Mouse (Mus musculus) liver, adult 2 months (tissue): ENCODE data around the gene Sec61a2. TPM values are rescaled to one million over a fixed set of nuclear protein-coding genes. Genes with fewer than 3 reads are reported as not detected.

Source experiments
- DNase-seq: peaks from one replicate; pipeline ENCODE4 v3.0.0-alpha.2; 2011; ENCODE audit warnings: low read depth, low spot score; ENCODE audit errors: extremely low read depth
- H3K27ac ChIP-seq: fragments of 200-500 bp; replicated peaks from 2 replicates; pipeline ENCODE4 v1.5.1; 2012; ENCODE audit warnings: low read depth, mild to moderate bottlenecking, control low read depth, inconsistent platforms, low read length; ENCODE audit not compliant: insufficient read depth
- H3K27me3 ChIP-seq: fragments of 200-500 bp; 2 replicates; pipeline ENCODE4 v1.6.1; 2012; ENCODE audit warnings: mild to moderate bottlenecking, moderate library complexity, low read length, inconsistent platforms; ENCODE audit not compliant: control insufficient read depth, insufficient read depth
- H3K36me3 ChIP-seq: fragments of 200-500 bp; 2 replicates; pipeline ENCODE4 v1.6.1; 2012; ENCODE audit warnings: low read length, inconsistent platforms; ENCODE audit not compliant: control insufficient read depth, insufficient read depth
- H3K4me1 ChIP-seq: fragments of 200-500 bp; 2 replicates; pipeline ENCODE4 v1.6.1; 2011; ENCODE audit warnings: low read length; ENCODE audit not compliant: control insufficient read depth, insufficient read depth
- H3K4me3 ChIP-seq: fragments of 200-500 bp; 2 replicates; pipeline ENCODE4 v1.5.1; 2011; ENCODE audit warnings: low read depth, mild to moderate bottlenecking, control low read depth, low read length, moderate library complexity; ENCODE audit not compliant: insufficient read depth
- H3K79me2 ChIP-seq: fragments of 200-500 bp; 2 replicates; pipeline ENCODE4 v1.6.1; 2012; ENCODE audit warnings: inconsistent platforms, mild to moderate bottlenecking, low read length, moderate library complexity; ENCODE audit not compliant: control insufficient read depth, insufficient read depth
- H3K9ac ChIP-seq: fragments of 200-500 bp; 2 replicates; pipeline ENCODE4 v1.6.1; 2012; ENCODE audit warnings: low read depth, mild to moderate bottlenecking, control low read depth, inconsistent platforms, low read length
- CTCF ChIP-seq: fragments of 200-500 bp; IDR thresholded peaks from 2 replicates; pipeline ENCODE4 v1.5.1; 2011; ENCODE audit warnings: low read depth, low read length, control low read depth
- POLR2A ChIP-seq: fragments of 200-500 bp; IDR thresholded peaks from 2 replicates; pipeline ENCODE4 v1.6.1; 2011; ENCODE audit warnings: low read length, control low read depth; ENCODE audit not compliant: insufficient read depth; ENCODE audit errors: extremely low read depth
- WGBS: fragments of 180-500 bp; shearing (Covaris S2); methylation state at CpG from one replicate; pipeline ENCODE4 v1.1.7; 2018; 5-methylcytosine and 5-hydroxymethylcytosine counted together
- polyA plus RNA-seq: library from polyadenylated mRNA; depleted of rRNA; stranded (reverse); fragments of >200 nt; gene quantifications from 2 replicates; pipeline ENCODE4 v1.2.3, GENCODE M21; 2012
- total RNA-seq: library from RNA; depleted of rRNA; stranded (reverse); fragments of >200 nt; gene quantifications from 2 replicates; pipeline ENCODE4 v1.2.3, GENCODE M21; 2014

The Sec61a2 gene
- total and polyA plus RNA-seq, 2 experiments: 8.2 to 14.2 TPM

DNA sequence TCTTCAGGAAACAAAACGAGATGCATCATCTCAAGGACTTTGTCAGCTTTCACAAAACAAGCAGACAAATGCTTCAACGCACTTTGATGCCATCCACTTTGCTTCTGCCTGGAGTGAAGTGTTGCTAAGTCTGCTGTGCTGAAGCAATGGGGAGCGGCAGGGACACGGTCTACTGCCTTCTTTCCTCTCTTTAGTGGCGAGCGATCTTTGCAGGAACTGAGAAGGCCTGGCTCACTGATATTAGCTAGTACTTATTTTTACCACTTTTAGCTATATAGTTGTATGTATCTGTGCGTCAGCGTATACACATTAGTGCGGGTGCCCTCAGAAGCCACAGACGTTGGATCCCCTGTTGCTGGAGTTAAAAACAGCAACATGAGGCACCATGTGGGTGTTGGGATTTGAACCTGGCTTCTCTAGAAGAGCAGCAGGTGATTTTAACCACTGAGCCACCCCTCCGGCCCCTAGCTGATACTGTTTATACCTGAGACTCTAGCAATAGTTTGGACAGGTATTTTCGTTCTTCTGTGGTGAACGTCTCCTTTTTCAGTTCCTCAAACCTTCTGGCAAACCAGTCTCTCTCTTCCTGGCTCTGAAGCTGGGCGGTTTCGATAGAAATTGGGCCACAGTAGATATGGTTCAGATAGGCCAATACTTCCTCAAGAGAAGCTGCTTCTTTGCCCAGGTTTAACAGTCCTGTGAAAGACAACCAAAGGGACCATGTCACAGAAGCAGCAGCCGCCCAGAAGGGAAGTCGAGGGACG lies 35.2 kb upstream of the Sec61a2 start:
- Histone ChIP-seq H3K27ac (no peak overlapping the region), H3K36me3 (peaks cover 47% of the 10 kb centered on the region)

DNA sequence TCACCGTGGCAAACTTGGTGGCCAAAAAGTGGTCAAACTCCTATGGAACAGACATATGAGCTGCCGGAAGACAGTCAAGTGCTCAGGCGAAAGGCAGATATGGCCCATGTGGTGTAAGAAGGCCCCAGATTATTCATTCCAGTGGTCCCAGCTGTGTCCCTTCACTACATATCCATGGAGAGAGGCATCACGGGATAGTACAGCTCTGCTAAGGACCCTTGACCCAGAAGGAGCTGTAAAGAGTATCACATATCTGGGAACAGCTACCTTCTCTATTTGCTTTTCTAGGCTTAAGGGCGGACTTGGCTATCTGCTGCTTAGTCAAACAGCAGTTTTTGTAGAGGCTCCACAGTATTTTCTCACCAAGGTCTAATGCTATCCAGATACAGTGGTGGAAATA lies 34.6 kb upstream of the Sec61a2 start:
- H3K27me3 ChIP-seq: no peaks in the 10 kb centered on the region
- no peaks in the 10 kb centered on the region for H3K4me1 ChIP-seq
- 92% methylated on average over 5 of the region's 5 CpGs for WGBS
- peaks cover 5% of the 10 kb centered on the region; the same call in 1 of the 2 replicates for H3K79me2 ChIP-seq
- H3K27ac ChIP-seq: no peak overlapping the region
- no peak for TF ChIP-seq POLR2A
- TF ChIP-seq CTCF: no peak
- DNase-seq: no peak
- H3K36me3 ChIP-seq: peaks cover 47% of the 10 kb centered on the region
- no peak overlapping the region for H3K9ac ChIP-seq
- H3K4me3 ChIP-seq: no peak overlapping the region

More for the DNA sequence above, 35.2 kb upstream of the Sec61a2 start:
- TF ChIP-seq POLR2A: no peak
- no peak for TF ChIP-seq CTCF
- WGBS: 87% methylated on average over 18 of the region's 18 CpGs
- Histone ChIP-seq H3K27me3 (no peaks in the 10 kb centered on the region), H3K4me1 (peaks cover 2% of the 10 kb centered on the region; the same call in 1 of the 2 replicates), H3K4me3 (no peak overlapping the region), H3K79me2 (peaks cover 8% of the 10 kb centered on the region; the same call in 1 of the 2 replicates), H3K9ac (no peak overlapping the region)
- DNase-seq: no peak

DNA sequence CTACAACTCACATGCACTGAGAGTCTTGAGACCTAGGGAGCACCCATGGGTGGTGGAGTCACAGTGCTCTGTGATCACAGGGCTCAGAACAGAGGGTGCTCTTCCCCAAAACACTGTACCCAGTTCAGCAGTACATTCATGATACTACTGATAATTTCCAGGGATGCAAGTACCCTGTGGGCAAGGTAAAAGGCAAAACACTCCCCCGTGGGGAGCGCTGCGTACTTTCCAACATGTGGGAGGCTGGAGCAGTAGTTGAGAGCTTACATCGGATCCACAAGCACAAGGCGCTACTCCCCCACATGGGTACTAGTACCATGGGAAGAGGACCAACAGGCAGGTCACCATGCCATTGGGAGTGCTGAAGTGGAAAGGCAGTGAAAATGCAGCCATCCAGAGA lies 32.2 kb upstream of the Sec61a2 start:
- no peak for TF ChIP-seq CTCF
- TF ChIP-seq POLR2A: no peak
- no peak for DNase-seq
- peaks cover 4% of the 10 kb centered on the region; the same call in 1 of the 2 replicates for H3K79me2 ChIP-seq
- no peak overlapping the region for H3K4me3 ChIP-seq
- no peaks in the 10 kb centered on the region for H3K27me3 ChIP-seq
- no peak overlapping the region for H3K9ac ChIP-seq
- peaks cover 51% of the 10 kb centered on the region for H3K36me3 ChIP-seq
- no peaks in the 10 kb centered on the region for H3K4me1 ChIP-seq
- WGBS: 95% methylated on average over 5 of the region's 5 CpGs
- H3K27ac ChIP-seq: no peak overlapping the region

DNA sequence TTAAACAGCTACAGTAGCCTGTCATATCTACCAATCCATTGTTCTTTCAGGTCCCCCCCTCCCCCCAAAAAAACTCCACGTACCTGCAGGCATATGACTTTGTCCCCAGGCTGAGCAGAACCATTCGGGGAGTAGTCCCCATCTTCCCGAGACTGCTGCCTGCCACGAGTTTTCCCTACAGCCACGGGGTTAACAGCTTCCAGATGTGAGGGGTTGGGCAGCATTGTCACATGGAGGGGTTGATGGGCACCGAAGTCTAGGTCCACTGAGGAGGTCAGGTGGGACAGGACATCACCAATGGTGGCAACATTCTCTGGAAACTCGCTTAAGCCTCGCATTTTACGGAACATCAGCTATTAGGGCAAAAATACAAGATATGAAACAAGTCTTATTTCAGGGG lies 28.6 kb upstream of the Sec61a2 start:
- no peak for DNase-seq
- Histone ChIP-seq H3K79me2 (no peaks in the 10 kb centered on the region), H3K4me1 (no peaks in the 10 kb centered on the region), H3K27ac (no peak overlapping the region), H3K36me3 (peaks cover 52% of the 10 kb centered on the region), H3K4me3 (no peak overlapping the region), H3K27me3 (no peaks in the 10 kb centered on the region), H3K9ac (no peak overlapping the region)
- TF ChIP-seq CTCF: no peak
- TF ChIP-seq POLR2A: no peak
- 90% methylated on average over 9 of the region's 9 CpGs for WGBS

- H3K27ac ChIP-seq: no peak overlapping the region
- no peak overlapping the region for H3K4me3 ChIP-seq
- DNase-seq: no peak
- peaks cover 55% of the 10 kb centered on the region for H3K36me3 ChIP-seq
- H3K4me1 ChIP-seq: no peaks in the 10 kb centered on the region
- 90% methylated on average over 6 of the region's 6 CpGs for WGBS
- H3K27me3 ChIP-seq: no peaks in the 10 kb centered on the region
- H3K79me2 ChIP-seq: no peaks in the 10 kb centered on the region
- TF ChIP-seq CTCF (no peak), POLR2A (no peak)
- H3K9ac ChIP-seq: no peak overlapping the region
These were observed 27.6 kb upstream of the Sec61a2 start for GRCm38 (mm10) chr2:5922823-5923222.
